Mouse (Mus musculus) CH12.LX (cell line): ENCODE measurements around the gene Zbtb34. TPM values are rescaled to one million over a fixed set of nuclear protein-coding genes. Genes with fewer than 3 reads are reported as not detected.

Experiments
- DNase-seq: peaks from one replicate; pipeline ENCODE4 v3.0.0-alpha.2; 2013; ENCODE audit errors: extremely low read depth
- H3K27ac ChIP-seq: 2 replicates; pipeline ENCODE4 v1.5.1; 2012; ENCODE audit warnings: low read depth, mild to moderate bottlenecking, control low read depth, moderate library complexity; ENCODE audit not compliant: insufficient read depth
- H3K27me3 ChIP-seq: replicated peaks from 2 replicates; pipeline ENCODE3; 2012; ENCODE audit warnings: inconsistent platforms
- H3K36me3 ChIP-seq, 2 experiments: replicated peaks in 1 of 2; 2 replicates each; pipeline versions ENCODE3 to v1.6.1; 2012; ENCODE audit warnings: inconsistent platforms in 1 of 2, low read length in 1 of 2, mild to moderate bottlenecking in 1 of 2, mixed read lengths in 1 of 2, moderate library complexity in 1 of 2; ENCODE audit not compliant: control insufficient read depth in 1 of 2, insufficient read depth in 1 of 2
- H3K4me1 ChIP-seq, 2 experiments: 2 replicates each; pipeline ENCODE4 v1.6.1; 2012; ENCODE audit warnings: inconsistent platforms in 1 of 2, moderate library complexity in 1 of 2; ENCODE audit not compliant: insufficient read depth in 2 of 2, control insufficient read depth in 1 of 2
- H3K4me2 ChIP-seq: 2 replicates; pipeline ENCODE4 v1.6.1; 2012; ENCODE audit warnings: low read depth, mild to moderate bottlenecking, control low read depth; ENCODE audit not compliant: poor library complexity, insufficient read depth, severe bottlenecking
- H3K4me3 ChIP-seq, 3 experiments: fragments of 150-350 bp in 1 of 3; sonication (generic) in 1 of 3; replicated peaks in 1 of 3; 2 replicates each; pipeline versions ENCODE3 to v1.5.1; 2011 to 2012; ENCODE audit warnings: low read depth in 2 of 3, low read length in 2 of 3, mild to moderate bottlenecking in 2 of 3, moderate library complexity in 2 of 3, control low read depth in 1 of 3, improper control_type of control experiment in 1 of 3, inconsistent platforms in 1 of 3, mixed read lengths in 1 of 3; ENCODE audit not compliant: poor library complexity in 1 of 3
- H3K79me2 ChIP-seq: replicated peaks from 2 replicates; pipeline ENCODE4 v1.6.1; 2012; ENCODE audit warnings: mild to moderate bottlenecking, moderate library complexity; ENCODE audit not compliant: control insufficient read depth, poor library complexity, insufficient read depth, severe bottlenecking; ENCODE audit errors: extremely low read depth
- H3K9ac ChIP-seq: 2 replicates; pipeline ENCODE4 v1.6.1; 2012; ENCODE audit warnings: low read depth, mild to moderate bottlenecking, control low read depth, moderate library complexity; ENCODE audit not compliant: insufficient read depth
- H3K9me3 ChIP-seq: replicated peaks from 2 replicates; pipeline ENCODE3; 2012; ENCODE audit warnings: low read length, inconsistent platforms, mixed read lengths
- BHLHE40 ChIP-seq: IDR thresholded peaks from 2 replicates; pipeline ENCODE4 v1.6.1; 2011; ENCODE audit warnings: mild to moderate bottlenecking, low read depth, low read length, improper control_type of control experiment
- CHD2 ChIP-seq: IDR thresholded peaks from 2 replicates; pipeline ENCODE4 v1.6.1; 2011; ENCODE audit warnings: low read length, improper control_type of control experiment
- CTCF ChIP-seq, 2 experiments: IDR thresholded peaks in 1 of 2; conservative IDR thresholded peaks in 1 of 2; 2 replicates each; pipeline ENCODE4 v1.5.1; 2011 to 2012; ENCODE audit warnings: low read depth in 2 of 2, low read length in 2 of 2, improper control_type of control experiment in 1 of 2, inconsistent platforms in 1 of 2, mild to moderate bottlenecking in 1 of 2, moderate library complexity in 1 of 2
- E2F4 ChIP-seq: IDR thresholded peaks from 2 replicates; pipeline ENCODE4 v1.6.1; 2011; ENCODE audit warnings: low read depth, low read length, improper control_type of control experiment; ENCODE audit not compliant: insufficient replicate concordance
- ELF1 ChIP-seq: IDR thresholded peaks from 2 replicates; pipeline ENCODE4 v1.6.1; 2014; ENCODE audit warnings: low read depth, mild to moderate bottlenecking, inconsistent platforms, low read length, improper control_type of control experiment
- GABPA ChIP-seq: IDR thresholded peaks from 2 replicates; pipeline ENCODE4 v1.6.1; 2012; ENCODE audit warnings: low read depth, low read length, improper control_type of control experiment, inconsistent platforms; ENCODE audit not compliant: insufficient replicate concordance
- HCFC1 ChIP-seq: IDR thresholded peaks from 2 replicates; pipeline ENCODE4 v1.6.1; 2012; ENCODE audit warnings: low read depth, mild to moderate bottlenecking, inconsistent platforms, low read length, improper control_type of control experiment
- IRF4 ChIP-seq: IDR thresholded peaks from 2 replicates; pipeline ENCODE4 v1.6.1; 2014; ENCODE audit warnings: low read depth, mild to moderate bottlenecking, inconsistent platforms, low read length, improper control_type of control experiment
- JUN ChIP-seq: IDR thresholded peaks from 2 replicates; pipeline ENCODE4 v1.6.1; 2011; ENCODE audit warnings: low read depth, mild to moderate bottlenecking, low read length, improper control_type of control experiment, moderate library complexity; ENCODE audit not compliant: insufficient read depth
- JUND ChIP-seq: conservative IDR thresholded peaks from 2 replicates; pipeline ENCODE4 v1.6.1; 2011; ENCODE audit warnings: low read depth, low read length, improper control_type of control experiment
- MAFK ChIP-seq: IDR thresholded peaks from 2 replicates; pipeline ENCODE4 v1.6.1; 2011; ENCODE audit warnings: low read length, improper control_type of control experiment; ENCODE audit not compliant: insufficient replicate concordance
- MEF2A ChIP-seq: IDR thresholded peaks from 2 replicates; pipeline ENCODE4 v1.6.1; 2014; ENCODE audit warnings: low read depth, mild to moderate bottlenecking, inconsistent platforms, low read length, improper control_type of control experiment, borderline replicate concordance
- MYC ChIP-seq: IDR thresholded peaks from 2 replicates; pipeline ENCODE4 v1.6.1; 2011; ENCODE audit warnings: low read depth, mild to moderate bottlenecking, improper control_type of control experiment, low read length
- NELFE ChIP-seq: IDR thresholded peaks from 2 replicates; pipeline ENCODE4 v1.6.1; 2011; ENCODE audit warnings: low read depth, low read length, improper control_type of control experiment
- NRF1 ChIP-seq: IDR thresholded peaks from 2 replicates; pipeline ENCODE4 v1.6.1; 2014; ENCODE audit warnings: low read depth, mild to moderate bottlenecking, inconsistent platforms, low read length, improper control_type of control experiment, moderate library complexity
- PAX5 ChIP-seq: IDR thresholded peaks from 2 replicates; pipeline ENCODE4 v1.6.1; 2012; ENCODE audit warnings: low read length, inconsistent platforms, mixed read lengths
- POLR2AphosphoS2 ChIP-seq: IDR thresholded peaks from 2 replicates; pipeline ENCODE4 v1.6.1; 2011; ENCODE audit warnings: low read depth, low read length, improper control_type of control experiment
- RCOR1 ChIP-seq: conservative IDR thresholded peaks from 2 replicates; pipeline ENCODE4 v1.6.1; 2012; ENCODE audit warnings: low read depth, mild to moderate bottlenecking, inconsistent platforms, low read length, improper control_type of control experiment
- SIN3A ChIP-seq: IDR thresholded peaks from 2 replicates; pipeline ENCODE4 v1.6.1; 2012; ENCODE audit warnings: low read length, improper control_type of control experiment, inconsistent platforms
- SMC3 ChIP-seq: IDR thresholded peaks from 2 replicates; pipeline ENCODE4 v1.6.1; 2011; ENCODE audit warnings: low read depth, low read length, improper control_type of control experiment
- TBP ChIP-seq: conservative IDR thresholded peaks from 2 replicates; pipeline ENCODE4 v1.6.1; 2011; ENCODE audit warnings: low read depth, low read length, improper control_type of control experiment
- UBTF ChIP-seq: IDR thresholded peaks from 2 replicates; pipeline ENCODE4 v1.6.1; 2012; ENCODE audit warnings: low read depth, mild to moderate bottlenecking, inconsistent platforms, low read length, improper control_type of control experiment, moderate library complexity
- ZKSCAN1 ChIP-seq: IDR thresholded peaks from 2 replicates; pipeline ENCODE4 v1.6.1; 2012; ENCODE audit warnings: low read depth, inconsistent platforms, low read length, improper control_type of control experiment, borderline replicate concordance
- ZNF384 ChIP-seq: IDR thresholded peaks from 2 replicates; pipeline ENCODE4 v1.6.1; 2012; ENCODE audit warnings: low read depth, low read length, improper control_type of control experiment, inconsistent platforms
- dilution Hi-C: fragments of 300-500 bp; cut with MboI; formaldehyde crosslinking; loops from 2 replicates; pipeline ENCODE4 v1.14.3; 2020; ENCODE audit warnings: low sequenced_read_pairs; ENCODE audit not compliant: extremely low pct_unique_long_range_greater_than_20kb, extremely low pct_ligation_motif_present
- in situ Hi-C: fragments of 300-500 bp; cut with MboI; formaldehyde crosslinking; loops from 3 replicates; pipeline ENCODE4 v1.14.3; 2019; ENCODE audit warnings: low sequenced_read_pairs, low pct_ligation_motif_present, low pct_unique_long_range_greater_than_20kb, mixed read lengths
- polyA plus RNA-seq: library from polyadenylated mRNA; unstranded; fragments of >175 nt; gene quantifications from 2 replicates; pipeline ENCODE4 v1.2.1, GENCODE M21; 2012; ENCODE audit warnings: low read depth; ENCODE audit not compliant: insufficient read length
- total RNA-seq, 2 experiments: library from RNA; depleted of rRNA; stranded (reverse); fragments of 300-350 nt in 1 of 2; fragments of >200 nt in 1 of 2; gene quantifications; 2 replicates each; pipeline ENCODE4 v1.2.3; 2012 to 2014

Gene Zbtb34
- total and polyA plus RNA-seq, 3 experiments, result 3.4 to 5.8 (median 5.0) TPM

GRCm38 (mm10) chr2:33400541-33400940 is 30.6 kb downstream of the Zbtb34 start:
- Histone ChIP-seq H3K4me3 (no peak overlapping the region), H3K9me3 (no peaks in the 10 kb centered on the region), H3K27ac (no peak overlapping the region), H3K4me1 (peaks cover 0 to 21% of the 10 kb centered on the region in 2 experiments; a peak in 2 of 4 replicates), H3K4me2 (no peak overlapping the region), H3K79me2 (no peaks in the 10 kb centered on the region; the same call in 1 of the 2 replicates), H3K9ac (no peak overlapping the region), H3K27me3 (no peaks in the 10 kb centered on the region), H3K36me3 (peaks cover 0 to 5% of the 10 kb centered on the region in 2 experiments)
- dilution Hi-C loops, result no loop called here
- in situ Hi-C loops, result loop anchor here (5.0 kb wide), 2 partner anchors 48 to 243 kb away; no protein-coding TSS in a partner anchor
- no peak for DNase-seq
- TF ChIP-seq IRF4, result no peak
- no peak for TF ChIP-seq SMC3
- TF ChIP-seq CHD2, result no peak
- no peak for TF ChIP-seq POLR2AphosphoS2
- no peak for TF ChIP-seq RCOR1
- TF ChIP-seq JUN, result no peak
- TF ChIP-seq SIN3A, result no peak
- TF ChIP-seq ELF1, result no peak
- TF ChIP-seq ZNF384, result no peak
- TF ChIP-seq GABPA, result no peak
- TF ChIP-seq JUND, result no peak
- TF ChIP-seq NRF1, result no peak

DNA sequence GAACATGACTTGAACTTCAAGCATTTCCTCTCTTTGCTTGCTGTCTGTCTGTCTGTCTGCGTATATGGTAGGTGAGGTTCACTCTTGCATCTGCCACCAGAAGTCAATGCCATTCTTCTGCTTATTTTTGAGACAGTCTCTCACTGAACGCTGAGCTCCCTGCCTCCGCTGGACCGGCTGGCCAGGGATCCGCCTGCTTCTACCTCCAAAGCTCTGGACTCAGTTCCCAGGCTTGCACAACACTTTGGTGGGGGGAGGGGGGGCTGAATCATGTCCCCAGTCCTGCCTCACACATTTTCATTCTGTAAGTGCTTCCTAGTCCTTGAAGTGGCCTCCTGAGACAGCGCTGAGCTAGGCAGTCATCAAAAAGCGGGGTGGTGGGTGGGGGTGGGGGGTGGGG is 32.0 kb downstream of the Zbtb34 start:
- no peak overlapping the region for H3K9ac ChIP-seq
- H3K79me2 ChIP-seq, result no peaks in the 10 kb centered on the region; the same call in 1 of the 2 replicates
- in situ Hi-C loops, result no loop called here
- TF ChIP-seq JUND (no peak), POLR2AphosphoS2 (no peak)
- no peak overlapping the region for H3K27ac ChIP-seq
- H3K27me3 ChIP-seq, result no peaks in the 10 kb centered on the region
- dilution Hi-C loops, result no loop called here
- H3K36me3 ChIP-seq, result no peaks in the 10 kb centered on the region
- no peak overlapping the region for H3K4me2 ChIP-seq
- no peaks in the 10 kb centered on the region for H3K9me3 ChIP-seq
- H3K4me3 ChIP-seq, result no peak overlapping the region
- no peak for DNase-seq
- H3K4me1 ChIP-seq, result peaks cover 0 to 8% of the 10 kb centered on the region in 2 experiments; a peak in 2 of 4 replicates

- Histone ChIP-seq H3K4me2 (no peak overlapping the region), H3K27ac (no peak overlapping the region), H3K79me2 (no peaks in the 10 kb centered on the region; the same call in 1 of the 2 replicates), H3K4me1 (peaks cover 4 to 7% of the 10 kb centered on the region in 2 experiments; a peak in 1 of 4 replicates), H3K9ac (no peak overlapping the region), H3K4me3 (no peak overlapping the region), H3K9me3 (no peaks in the 10 kb centered on the region), H3K36me3 (no peaks in the 10 kb centered on the region), H3K27me3 (no peaks in the 10 kb centered on the region)
- DNase-seq, result no peak
- no peak for TF ChIP-seq PAX5
- TF ChIP-seq CTCF (conservative IDR thresholded peaks at IDR 0.05 in 1 of 2, IDR thresholded peaks at IDR 0.05 in 1 of 2; ENCODE audit: low read depth in 2 of 2, low read length in 2 of 2), result no peak
- TF ChIP-seq MEF2A, result no peak
- no peak for TF ChIP-seq JUN
- TF ChIP-seq ZNF384, result no peak
- no peak for TF ChIP-seq HCFC1
- no peak for TF ChIP-seq MYC
- TF ChIP-seq SIN3A, result no peak
- TF ChIP-seq UBTF, result no peak
- no peak for TF ChIP-seq GABPA
- TF ChIP-seq ZKSCAN1, result no peak
- TF ChIP-seq E2F4, result no peak
- TF ChIP-seq NELFE, result no peak
- TF ChIP-seq BHLHE40, result no peak
- no peak for TF ChIP-seq TBP
- TF ChIP-seq MAFK, result no peak
- no peak for TF ChIP-seq NRF1
- in situ Hi-C loops, result no loop called here
- dilution Hi-C loops, result no loop called here
These were observed 34.1 kb downstream of the Zbtb34 start for GRCm38 (mm10) chr2:33397036-33397435.
